Mouse (Mus musculus) liver, embryonic 16.5 days (tissue): ENCODE data around the gene Ptma. TPM values are rescaled to one million over a fixed set of nuclear protein-coding genes. Genes with fewer than 3 reads are reported as not detected.
"Not testable (repeated sequence)": the region's sequence is repeated elsewhere in the genome, so short reads cannot be mapped to it uniquely, and the experiment has no call there.

Experiments used
- ATAC-seq: fragments of 200-750 bp; cut with Nextera tagmentation; 2 replicates; pipeline ENCODE4 v1.8.0; 2017; ENCODE audit warnings: low read depth, mild to moderate bottlenecking, moderate number of reproducible peaks, moderate library complexity
- H3K27ac ChIP-seq: fragments of 300-500 bp; sonication (generic); 2 replicates; pipeline ENCODE4 v1.5.1; 2014; ENCODE audit warnings: mild to moderate bottlenecking, low read length
- H3K27me3 ChIP-seq: fragments of 300-500 bp; sonication (generic); 2 replicates; pipeline ENCODE4 v1.6.1; 2014; ENCODE audit warnings: low read depth, low read length, mixed read lengths; ENCODE audit not compliant: control insufficient read depth, insufficient read depth
- H3K36me3 ChIP-seq: fragments of 300-500 bp; sonication (generic); 2 replicates; pipeline ENCODE4 v1.6.1; 2014; ENCODE audit warnings: mild to moderate bottlenecking; ENCODE audit not compliant: control insufficient read depth, insufficient read depth
- H3K4me1 ChIP-seq: fragments of 300-500 bp; sonication (generic); 2 replicates; pipeline ENCODE4 v1.6.1; 2014; ENCODE audit warnings: low read depth, low read length, mixed read lengths; ENCODE audit not compliant: control insufficient read depth
- H3K4me2 ChIP-seq: fragments of 300-500 bp; sonication (generic); 2 replicates; pipeline ENCODE4 v1.6.1; 2014; ENCODE audit warnings: low read depth, low read length, mixed read lengths
- H3K4me3 ChIP-seq: fragments of 300-500 bp; sonication (generic); 2 replicates; pipeline ENCODE4 v1.5.1; 2014; ENCODE audit warnings: low read depth, mild to moderate bottlenecking, low read length
- H3K9ac ChIP-seq: fragments of 300-500 bp; sonication (generic); 2 replicates; pipeline ENCODE4 v1.6.1; 2014; ENCODE audit warnings: low read depth, low read length
- H3K9me3 ChIP-seq: fragments of 300-500 bp; sonication (generic); replicated peaks from 2 replicates; pipeline ENCODE4 v1.6.1; 2016; ENCODE audit warnings: low read length; ENCODE audit not compliant: control insufficient read depth
- WGBS: fragments of 180-500 bp; shearing (Covaris S2); extraction: QIAGEN DNeasy Blood & Tissue Kit; methylation state at CpG from one replicate; pipeline ENCODE4 v1.1.7; 2014; ENCODE audit not compliant: insufficient replicate concordance; 5-methylcytosine and 5-hydroxymethylcytosine counted together
- polyA plus RNA-seq: library from polyadenylated mRNA; unstranded; fragments of >200 nt; fragmentation: Nextera tagmentation; extraction: Ambion mirVana; gene quantifications from 2 replicates; pipeline ENCODE4 v1.2.1, GENCODE M21; 2015

The Ptma gene
- polyA plus RNA-seq, 1 experiment from 2014 or later = 500 TPM

- Histone ChIP-seq H3K4me2 (peak overlapping the region; percentile 100), H3K27ac (peak overlapping the region; percentile 96), H3K9ac (peak overlapping the region; percentile 99), H3K4me1 (peaks cover 40% of the 10 kb centered on the region), H3K4me3 (peak overlapping the region; percentile 100), H3K9me3 (no peaks in the 10 kb centered on the region), H3K27me3 (no peaks in the 10 kb centered on the region), H3K36me3 (peaks cover 13% of the 10 kb centered on the region)
- no peak for ATAC-seq
- 42% methylated on average over 4 of the region's 4 CpGs for WGBS
These were observed 3.1 kb downstream of the Ptma start for GRCm38 (mm10) chr1:86529590-86529989.

GRCm38 (mm10) chr1:86530871-86531546 lies 4.5 kb downstream of the Ptma start:
- no peak overlapping the region for H3K9ac ChIP-seq
- H3K4me2 ChIP-seq = no peak overlapping the region
- no peaks in the 10 kb centered on the region for H3K9me3 ChIP-seq
- no peak overlapping the region for H3K4me3 ChIP-seq
- peaks cover 30% of the 10 kb centered on the region for H3K4me1 ChIP-seq
- WGBS = 39% methylated on average over 4 of the region's 4 CpGs
- no peak for ATAC-seq
- H3K27me3 ChIP-seq = no peaks in the 10 kb centered on the region
- H3K36me3 ChIP-seq = peaks cover 13% of the 10 kb centered on the region
- 0 out of 2 replicates have a peak overlapping the region, but pooled peaks have one; percentile 49 for H3K27ac ChIP-seq

- H3K27me3 ChIP-seq = no peaks in the 10 kb centered on the region
- H3K4me3 ChIP-seq = no peak overlapping the region
- peaks cover 13% of the 10 kb centered on the region for H3K36me3 ChIP-seq
- 12% methylated on average over 13 of the region's 13 CpGs for WGBS
- H3K4me1 ChIP-seq = peaks cover 30% of the 10 kb centered on the region
- peak overlapping the region; percentile 25; the same call in 1 of the 2 replicates for H3K4me2 ChIP-seq
- no peak overlapping the region; the same call in 1 of the 2 replicates for H3K9ac ChIP-seq
- peak overlapping the region; percentile 49 for H3K27ac ChIP-seq
- ATAC-seq = no peak
- H3K9me3 ChIP-seq = no peaks in the 10 kb centered on the region
These were observed 5.2 kb downstream of the Ptma start for GRCm38 (mm10) chr1:86531547-86532321.

GRCm38 (mm10) chr1:86532362-86533051 lies 6.0 kb downstream of the Ptma start:
- Histone ChIP-seq H3K4me3 (no peak overlapping the region), H3K36me3 (peaks cover 13% of the 10 kb centered on the region), H3K27me3 (no peaks in the 10 kb centered on the region), H3K4me2 (peak overlapping the region; percentile 25; the same call in 1 of the 2 replicates), H3K9ac (no peak overlapping the region), H3K4me1 (peaks cover 30% of the 10 kb centered on the region), H3K9me3 (no peaks in the 10 kb centered on the region), H3K27ac (peak overlapping the region; percentile 49)
- WGBS = 23% methylated on average over 11 of the region's 11 CpGs
- ATAC-seq = peak; percentile 55

GRCm38 (mm10) chr1:86533411-86534130 lies 7.0 kb downstream of the Ptma start:
- peaks cover 28% of the 10 kb centered on the region for H3K4me1 ChIP-seq
- H3K27me3 ChIP-seq = no peaks in the 10 kb centered on the region
- no peaks in the 10 kb centered on the region for H3K9me3 ChIP-seq
- H3K27ac ChIP-seq = no peak overlapping the region
- H3K9ac ChIP-seq = no peak overlapping the region
- peaks cover 13% of the 10 kb centered on the region for H3K36me3 ChIP-seq
- H3K4me2 ChIP-seq = no peak overlapping the region
- WGBS = 87% methylated on average over 6 of the region's 6 CpGs
- no peak for ATAC-seq
- H3K4me3 ChIP-seq = no peak overlapping the region

- Histone ChIP-seq H3K36me3 (peaks cover 6% of the 10 kb centered on the region; the same call in 1 of the 2 replicates), H3K27ac (no peak overlapping the region), H3K4me2 (no peak overlapping the region), H3K9ac (no peak overlapping the region), H3K27me3 (no peaks in the 10 kb centered on the region), H3K4me1 (no peaks in the 10 kb centered on the region), H3K9me3 (no peaks in the 10 kb centered on the region), H3K4me3 (no peak overlapping the region)
- no peak for ATAC-seq
- WGBS = 58% methylated on average over 3 of the region's 3 CpGs
These were observed 11.9 kb downstream of the Ptma start for GRCm38 (mm10) chr1:86538383-86538782.

- not testable (repeated sequence) for H3K4me3 ChIP-seq, H3K4me1 ChIP-seq, H3K27ac ChIP-seq, H3K9me3 ChIP-seq, H3K27me3 ChIP-seq, H3K9ac ChIP-seq, ATAC-seq, H3K4me2 ChIP-seq
- 71% methylated on average over 12 of the region's 12 CpGs for WGBS
- 0 out of 2 replicates have a peak, but pooled peaks cover 10% of the 10 kb centered on the region for H3K36me3 ChIP-seq
These were observed 13.1 kb downstream of the Ptma start for GRCm38 (mm10) chr1:86539583-86539982.

GRCm38 (mm10) chr1:86542584-86542983 lies 16.1 kb downstream of the Ptma start:
- Histone ChIP-seq H3K4me2 (no peak overlapping the region), H3K27me3 (no peaks in the 10 kb centered on the region), H3K4me1 (no peaks in the 10 kb centered on the region), H3K9me3 (no peaks in the 10 kb centered on the region), H3K27ac (no peak overlapping the region), H3K9ac (no peak overlapping the region), H3K36me3 (0 out of 2 replicates have a peak, but pooled peaks cover 10% of the 10 kb centered on the region), H3K4me3 (no peak overlapping the region)
- WGBS = 36% methylated on average over 2 of the region's 2 CpGs
- no peak for ATAC-seq
